Mouse (Mus musculus) kidney, adult 8-10 months (tissue): ENCODE measurements around the gene Cnpy4.

Source experiments
- DNase-seq, 2 experiments: peaks; one replicate each; pipeline ENCODE4 v3.0.0; 2022

The Cnpy4 gene

DNA sequence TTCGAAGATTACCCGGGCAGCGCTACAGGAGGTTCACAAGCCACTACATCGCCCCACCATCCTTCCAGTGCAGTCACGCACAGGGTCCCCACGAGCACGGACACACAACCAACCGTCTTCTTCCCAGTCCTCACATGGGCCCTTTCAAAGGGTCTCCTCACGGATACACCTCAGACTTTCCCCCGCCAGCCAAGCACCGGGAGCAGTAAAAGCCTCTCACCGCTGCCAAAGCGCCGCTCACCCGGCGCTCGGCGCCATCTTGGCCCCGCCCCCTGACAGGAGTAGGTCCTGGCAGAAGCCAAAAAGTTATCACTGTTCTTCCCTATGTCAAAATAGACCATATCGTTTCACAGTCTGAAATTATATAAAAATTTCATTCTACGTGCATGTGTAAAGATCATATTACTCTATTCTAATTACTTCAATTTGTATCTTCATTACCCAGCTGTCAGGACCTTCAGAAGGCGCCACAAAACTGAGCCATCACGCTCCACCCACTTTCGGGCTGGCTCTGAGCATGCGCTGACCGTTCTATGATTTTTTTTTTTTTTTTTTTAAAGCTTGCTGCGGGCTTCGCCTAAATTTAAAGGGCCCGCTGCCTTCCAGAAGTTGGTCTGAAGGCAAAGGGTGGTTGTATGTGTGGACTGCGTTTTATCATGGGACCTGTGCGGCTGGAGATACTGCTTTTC, at the start of gene Cnpy4, which contains the start of gene Taf6:
Gene Cnpy4, plus strand, starts transcription at position 536 of the 689 bp plus-strand sequence.
Gene Taf6, minus strand, starts transcription at position 502 of the 689 bp plus-strand sequence.
- DNase-seq = peak; percentile 83 to 86

DNA sequence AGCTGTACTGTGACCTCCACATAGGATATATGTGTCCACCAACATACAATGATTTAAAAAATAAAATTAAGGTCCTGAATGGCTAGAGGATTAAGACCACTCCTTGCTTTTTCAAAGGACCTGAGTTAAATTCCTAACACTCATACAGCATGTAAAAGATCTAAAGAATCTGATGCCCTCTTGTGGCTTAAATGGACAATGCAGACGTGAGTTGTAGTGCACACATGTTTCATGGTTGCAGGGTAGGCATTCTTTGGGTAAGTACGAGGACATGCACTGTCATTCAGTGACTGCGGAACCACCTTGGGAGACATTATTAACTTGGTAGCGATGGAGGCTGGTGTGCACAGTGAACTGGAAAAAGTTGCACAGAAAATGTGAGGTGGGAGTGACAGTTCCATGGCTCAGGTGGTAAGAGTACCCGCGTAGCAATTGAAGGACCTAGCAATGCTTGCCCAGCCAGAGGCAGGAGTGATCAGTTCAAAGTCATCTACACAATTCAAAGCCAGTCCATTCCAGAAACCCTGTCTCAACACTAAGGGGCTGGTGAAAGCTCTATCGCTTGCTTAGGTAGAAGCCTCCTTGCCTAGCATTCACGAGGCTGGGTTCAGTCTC, 49.2 kb upstream of the Cnpy4 start:
- peak; percentile 45 to 50 for DNase-seq

- DNase-seq = no peak
These were observed 48.7 kb upstream of the Cnpy4 start for GRCm38 (mm10) chr5:138138585-138138984.

- DNase-seq = no peak
These were observed 32.9 kb upstream of the Cnpy4 start for GRCm38 (mm10) chr5:138154390-138154789.

GRCm38 (mm10) chr5:138155443-138155976, 31.8 kb upstream of the Cnpy4 start, which contains the start of gene Zfp113:
Gene Zfp113 (minus strand): TSS chr5:138155744.
- DNase-seq = peak; percentile 93 to 96

DNA sequence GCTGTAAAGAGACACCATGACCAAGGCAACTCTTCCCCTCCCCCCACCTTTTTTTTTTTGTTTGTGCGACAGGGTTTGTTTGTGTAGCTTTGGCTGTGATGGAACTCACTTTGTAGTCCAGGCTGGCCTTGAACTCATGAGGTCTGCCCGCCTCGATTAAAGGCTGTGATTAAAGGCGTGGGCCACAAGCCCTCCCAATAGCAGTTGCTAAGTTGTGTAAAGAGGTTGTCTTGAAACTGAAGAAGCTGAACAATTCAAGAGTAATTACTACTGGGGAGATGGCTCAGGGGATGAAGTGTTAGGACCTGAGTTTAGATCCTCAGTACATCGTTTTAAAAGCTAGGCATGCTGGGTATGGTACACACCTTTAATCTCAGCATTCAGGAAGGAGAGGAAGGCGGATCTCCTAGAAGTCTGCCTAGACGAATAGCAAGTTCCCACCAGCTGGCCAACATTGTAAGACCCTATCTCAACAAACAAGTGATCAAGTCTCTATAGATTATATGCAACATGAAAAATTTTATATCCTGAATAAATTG, 27.0 kb upstream of the Cnpy4 start:
- DNase-seq = no peak

GRCm38 (mm10) chr5:138160842-138161665, 26.2 kb upstream of the Cnpy4 start, which contains the start of gene Cops6:
Gene Cops6 (plus strand): TSS chr5:138161071.
- DNase-seq = peak; percentile 91 to 93

DNA sequence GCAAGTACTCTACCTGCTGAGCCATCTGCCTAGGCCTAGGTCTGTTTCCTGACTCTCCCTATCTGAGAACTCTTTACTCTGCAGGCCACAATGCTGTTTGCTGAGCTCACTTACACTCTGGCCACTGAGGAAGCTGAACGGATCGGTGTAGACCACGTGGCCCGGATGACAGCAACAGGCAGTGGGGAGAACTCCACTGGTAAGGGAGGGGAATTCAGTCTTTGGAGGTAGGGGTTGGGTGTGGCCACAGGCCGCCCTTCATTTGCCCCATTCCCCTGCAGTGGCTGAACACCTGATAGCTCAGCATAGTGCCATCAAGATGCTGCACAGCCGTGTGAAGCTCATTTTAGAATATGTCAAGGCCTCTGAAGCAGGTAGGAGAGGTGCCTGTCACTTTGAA, 24.2 kb upstream of the Cnpy4 start:
- no peak for DNase-seq

GRCm38 (mm10) chr5:138163610-138164009, 23.7 kb upstream of the Cnpy4 start:
- DNase-seq = no peak

DNA sequence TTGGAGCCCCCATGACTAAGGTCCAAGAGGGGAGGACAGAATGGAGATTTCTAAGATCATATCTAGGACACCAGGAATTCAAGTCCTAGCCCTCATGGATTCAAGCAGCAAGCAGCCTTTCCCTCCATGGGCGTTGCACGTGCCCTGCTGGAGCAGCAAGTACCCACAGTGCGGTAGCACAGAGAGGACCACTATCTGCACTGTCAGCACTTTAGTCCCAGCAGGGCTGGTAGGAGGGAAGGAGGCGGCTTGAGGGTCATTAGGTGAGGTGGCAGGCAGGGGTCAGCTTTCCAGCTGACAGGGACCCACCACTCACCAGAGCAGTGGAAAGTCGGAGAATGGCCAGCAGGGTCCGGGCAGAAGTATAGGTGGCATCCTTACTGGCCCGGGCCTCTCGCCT, 21.7 kb upstream of the Cnpy4 start:
- DNase-seq = no peak

DNA sequence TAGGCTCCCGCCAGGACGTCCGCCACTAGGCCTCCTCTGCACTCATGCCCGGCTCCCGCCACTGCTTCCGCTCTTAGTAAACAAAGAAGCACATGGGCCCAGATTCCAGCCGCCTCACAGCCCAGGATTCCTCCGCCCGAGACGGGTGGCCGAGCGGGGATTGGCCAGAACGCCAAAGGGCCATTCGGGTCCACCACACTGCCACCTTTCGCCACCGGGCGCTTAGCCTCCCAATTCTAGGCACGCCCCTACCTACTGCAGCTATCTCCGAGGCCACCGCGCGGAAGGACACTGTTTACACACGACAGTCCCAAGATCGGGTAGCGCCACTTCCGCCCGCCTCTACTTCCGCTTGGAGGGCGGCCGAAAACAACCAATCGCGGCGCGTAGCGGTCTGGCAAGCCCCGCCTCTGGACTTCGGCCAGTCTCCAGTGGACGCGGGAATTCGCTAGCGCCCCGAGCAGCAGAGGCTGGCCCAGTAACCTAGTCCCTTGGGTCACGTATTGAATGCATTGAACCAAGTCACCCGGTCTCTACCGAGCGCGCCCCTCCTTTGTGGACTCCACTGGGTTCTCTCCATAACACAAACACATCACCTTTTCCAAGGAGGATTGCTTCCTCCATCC, 16.2 kb upstream of the Cnpy4 start:
- DNase-seq = peak; percentile 97 to 98

GRCm38 (mm10) chr5:138171695-138172491, 15.4 kb upstream of the Cnpy4 start, which contains the start of the genes Ap4m1 and Mcm7:
Gene Ap4m1 (plus strand): TSS chr5:138172002.
Gene Mcm7 (minus strand): TSS chr5:138172422.
- peak; percentile 98 to 99 for DNase-seq

DNA sequence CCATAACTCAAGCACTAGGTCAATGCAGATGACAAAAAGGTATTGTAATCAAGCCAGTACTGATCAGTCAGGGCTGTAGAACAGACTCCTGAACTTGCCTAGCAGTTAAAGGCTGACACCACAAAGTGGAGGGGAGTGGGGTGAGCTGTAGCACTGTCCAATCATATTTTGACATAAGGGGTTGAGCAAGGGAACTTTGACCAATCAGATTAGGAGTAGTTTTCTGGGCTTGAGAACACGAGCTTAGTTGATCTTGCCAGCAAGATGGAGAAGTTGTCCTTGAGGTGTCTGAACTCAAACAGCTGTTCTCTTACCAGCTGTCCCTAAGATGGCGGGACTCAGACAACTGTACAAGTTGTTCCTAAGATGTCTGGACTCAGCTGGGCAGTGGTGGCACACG, 14.1 kb upstream of the Cnpy4 start:
- DNase-seq = no peak

DNA sequence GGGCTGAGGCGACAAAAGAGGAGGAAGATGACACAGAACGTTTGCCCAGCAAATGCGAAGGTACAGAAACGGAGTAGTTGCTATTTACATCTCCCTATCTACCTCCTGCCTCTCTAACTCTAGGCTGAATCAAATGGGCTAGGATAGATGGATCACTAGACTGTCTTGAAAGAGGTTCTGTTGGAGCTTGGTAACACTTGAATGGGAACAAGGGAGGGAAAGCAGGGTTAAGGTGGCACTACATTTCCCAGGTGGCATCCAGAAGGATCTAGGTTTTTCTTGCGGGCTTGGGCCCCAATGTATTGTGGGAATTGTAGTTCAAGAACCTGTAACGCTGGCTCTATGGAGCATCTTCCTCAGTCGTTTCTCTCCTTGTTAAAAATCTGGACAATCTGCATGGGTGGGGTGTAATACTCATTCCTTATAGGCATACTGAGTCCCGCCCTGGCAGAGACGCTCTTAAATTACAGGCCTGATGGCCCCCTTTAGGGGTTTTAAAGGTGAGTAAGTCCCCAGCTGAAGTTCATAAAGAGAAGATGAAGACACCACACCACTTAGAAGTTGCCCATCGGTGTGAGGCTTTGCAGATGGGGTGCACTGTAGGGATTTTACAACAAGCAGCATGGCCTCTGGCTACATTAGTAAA, 499 bp downstream of the Cnpy4 start:
- peak; percentile 77 to 79 for DNase-seq

DNA sequence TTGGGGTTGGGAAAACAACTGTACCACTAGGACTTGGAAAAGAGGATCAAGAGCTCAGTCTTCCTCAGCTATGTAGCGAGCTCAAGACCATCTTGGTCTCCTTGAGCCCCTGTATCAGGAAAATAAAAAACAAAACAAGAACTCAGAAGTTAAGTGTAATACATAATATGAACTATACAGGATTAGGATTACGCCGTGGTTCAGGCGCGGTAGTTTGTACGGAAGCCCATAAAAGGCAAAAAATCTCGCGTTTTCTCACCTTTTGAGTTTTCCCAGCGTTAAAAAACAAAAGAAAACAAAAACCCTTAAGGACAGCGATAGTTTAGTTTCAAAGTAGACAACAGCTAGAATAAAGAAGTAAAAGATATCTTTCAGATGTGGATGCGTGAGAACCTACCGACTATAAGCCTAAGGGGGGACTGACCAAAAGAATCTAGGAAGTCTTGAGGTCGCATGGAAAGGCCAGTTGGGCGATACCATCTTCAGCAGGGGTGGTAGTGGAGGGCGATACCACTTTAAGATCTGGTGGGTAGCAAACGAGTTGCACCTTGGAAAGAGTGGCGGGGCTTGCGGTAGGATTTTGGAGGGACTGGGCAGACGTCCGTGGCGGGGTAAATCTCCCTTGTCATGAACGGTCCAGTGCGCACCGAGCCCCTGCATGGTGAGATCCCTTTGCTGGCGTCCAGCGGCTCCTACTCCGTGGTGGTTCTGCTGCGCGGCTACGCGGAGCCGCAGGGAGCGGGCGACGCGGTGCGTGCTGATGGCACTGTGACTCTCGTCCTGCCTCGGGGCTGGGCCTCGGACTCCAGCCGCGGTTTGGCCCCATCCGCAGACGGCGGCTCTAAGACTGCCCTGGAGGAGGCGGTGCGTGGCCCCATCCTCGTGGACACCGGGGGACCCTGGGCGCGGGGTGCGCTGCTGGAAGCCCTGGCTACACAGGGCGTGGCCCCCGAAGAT, 6.8 kb downstream of the Cnpy4 start, which contains the start of gene Mblac1:
Gene Mblac1, plus strand, starts transcription at position 544 of the 957 bp plus-strand sequence.
- DNase-seq = peak; percentile 87 to 88

GRCm38 (mm10) chr5:138194755-138195345, 7.6 kb downstream of the Cnpy4 start:
- no peak for DNase-seq

GRCm38 (mm10) chr5:138195463-138195862, 8.2 kb downstream of the Cnpy4 start:
- no peak for DNase-seq

DNA sequence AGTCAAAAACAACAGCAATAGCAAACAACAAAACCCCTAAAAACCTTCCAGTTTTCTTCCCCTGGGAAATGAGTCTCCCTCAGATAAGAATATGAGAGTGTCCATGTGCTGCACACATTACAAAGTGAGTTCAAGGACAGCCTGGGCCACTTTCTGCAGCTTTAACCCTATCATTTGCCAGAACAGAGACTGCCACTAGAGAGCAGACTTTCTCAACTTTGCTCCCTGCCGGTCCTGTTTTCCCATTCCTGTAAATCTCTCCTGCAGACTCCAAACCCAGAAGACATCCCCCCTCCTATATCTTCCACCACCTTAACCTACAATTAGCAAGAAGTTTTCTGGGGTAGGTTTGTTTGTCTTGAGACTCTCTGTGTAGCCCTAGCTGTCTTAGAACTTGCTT, 12.3 kb downstream of the Cnpy4 start:
- DNase-seq = no peak

DNA sequence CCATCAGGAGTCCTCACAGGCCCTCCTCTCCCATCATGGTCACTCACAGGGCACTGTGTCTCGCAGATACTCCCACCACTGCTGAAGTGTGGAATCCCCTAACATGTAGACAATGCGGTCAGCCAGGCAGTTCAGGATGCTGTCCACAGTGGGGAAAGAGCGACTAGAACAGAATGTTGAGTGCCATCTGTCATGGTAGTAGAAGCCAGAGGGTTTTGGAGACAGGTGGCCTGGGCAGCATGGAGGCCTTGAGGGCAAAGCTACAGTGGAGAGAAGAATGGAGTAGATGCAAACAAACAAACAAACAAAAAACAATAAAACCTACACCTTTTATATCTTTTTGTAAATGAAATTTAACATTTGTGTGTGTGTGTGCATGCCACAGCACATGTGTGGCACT, 14.8 kb downstream of the Cnpy4 start:
- no peak for DNase-seq
